Mouse (Mus musculus) cerebellum, postnatal 14 days (tissue): ENCODE measurements around the gene Isg15.
"Not testable (repeated sequence)": the region's sequence is repeated elsewhere in the genome, so short reads cannot be mapped to it uniquely, and the experiment has no call there.

Source experiments
- DNase-seq, 2 experiments: peaks; one replicate each; pipeline ENCODE4 v3.0.0; 2021; ENCODE audit warnings: mixed read lengths in 2 of 2

Gene Isg15

GRCm38 (mm10) chr4:156150887-156151286 is 49.7 kb downstream of the Isg15 start:
- DNase-seq = not testable (repeated sequence)
